Mouse (Mus musculus): ENCODE measurements around the gene Tjap1. TPM values are rescaled to one million over a fixed set of nuclear protein-coding genes. Genes with fewer than 3 reads are reported as not detected.

Tjap1 gene
- total and polyA plus RNA-seq, 3 experiments, result 12.9 to 41.2 TPM; not detected in 1

DNA sequence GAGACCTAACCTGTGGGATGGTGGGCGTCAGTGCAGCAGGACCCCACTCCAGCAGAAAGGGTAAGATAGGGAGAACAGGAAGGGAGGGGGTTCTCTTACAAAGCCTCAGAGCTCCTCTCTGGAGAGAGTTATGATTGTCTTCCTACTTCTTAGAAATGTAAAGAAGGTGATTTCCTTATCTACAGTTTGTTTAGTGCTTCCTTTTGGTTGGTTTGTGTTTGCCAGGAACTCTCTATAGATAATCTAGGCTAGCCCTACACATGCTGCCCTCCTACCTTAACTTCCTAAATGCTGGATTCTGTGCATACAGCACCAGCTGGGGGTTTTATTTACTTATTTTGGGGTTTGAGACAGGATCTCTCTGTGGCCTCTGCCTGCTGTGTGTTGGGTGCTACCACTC is 46.8 kb downstream of the Tjap1 start (continued):
- TF ChIP-seq NRF1 (IDR thresholded peaks at IDR 0.05; ENCODE audit: insufficient read depth, low read depth, low read length, poor library complexity, severe bottlenecking), result no peak
- TF ChIP-seq ZNF384 (IDR thresholded peaks at IDR 0.05; ENCODE audit: low read depth, low read length), result no peak
- no peak for TF ChIP-seq NELFE (IDR thresholded peaks at IDR 0.05; ENCODE audit: low read depth, low read length)
- no peak for TF ChIP-seq POLR2A (IDR thresholded peaks at IDR 0.05; ENCODE audit: control insufficient read depth in 1 of 2, insufficient read depth in 1 of 2, low read depth in 1 of 2, low read length in 2 of 2, poor library complexity in 1 of 2)
- no peak for TF ChIP-seq ZMIZ1 (IDR thresholded peaks at IDR 0.05; ENCODE audit: low read depth, low read length)
- no peak for TF ChIP-seq MAFK (IDR thresholded peaks at IDR 0.05; ENCODE audit: borderline replicate concordance, low read depth, low read length)

DNA sequence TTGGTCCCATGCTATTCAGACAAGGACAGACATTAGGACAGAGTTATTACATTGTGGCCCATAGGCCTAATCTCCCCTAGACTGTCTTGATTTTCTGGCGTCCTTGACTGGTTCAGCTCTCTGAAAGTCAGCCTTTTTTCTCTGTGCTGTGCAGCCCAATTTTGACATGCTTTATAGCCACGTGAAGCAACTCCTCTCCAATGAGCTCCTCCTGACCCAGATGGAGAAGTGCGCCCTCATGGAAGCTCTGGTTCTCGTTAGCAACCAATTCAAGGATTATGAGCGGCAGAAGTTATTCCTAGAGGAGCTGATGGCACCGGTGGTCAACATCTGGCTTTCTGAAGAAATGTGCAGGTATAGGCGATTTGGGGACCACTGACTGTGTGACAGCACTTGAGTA is 55.2 kb downstream of the Tjap1 start:
- TF ChIP-seq MEF2A (IDR thresholded peaks at IDR 0.05; ENCODE audit: extremely low read depth, insufficient replicate concordance, low read depth, low read length, poor library complexity, severe bottlenecking), result no peak
- no peak for TF ChIP-seq TAL1 (IDR thresholded peaks at IDR 0.05; ENCODE audit: low read length)
- TF ChIP-seq ZNF384 (IDR thresholded peaks at IDR 0.05; ENCODE audit: low read depth, low read length), result no peak
- TF ChIP-seq RAD21 (IDR thresholded peaks at IDR 0.05; ENCODE audit: low read depth, low read length), result no peak
- TF ChIP-seq NRF1 (IDR thresholded peaks at IDR 0.05; ENCODE audit: insufficient read depth, low read depth, low read length, poor library complexity, severe bottlenecking), result no peak
- TF ChIP-seq POLR2AphosphoS2 (IDR thresholded peaks at IDR 0.05; ENCODE audit: low read length), result no peak
- no peak for TF ChIP-seq MYC (IDR thresholded peaks at IDR 0.05; ENCODE audit: low read depth, low read length)
- no peak for TF ChIP-seq ETS1 (IDR thresholded peaks at IDR 0.05; ENCODE audit: low read depth, low read length)
- TF ChIP-seq ZKSCAN1 (IDR thresholded peaks at IDR 0.05; ENCODE audit: low read depth, low read length), result no peak
- no peak for TF ChIP-seq MXI1 (IDR thresholded peaks at IDR 0.05; ENCODE audit: low read depth, low read length)
- TF ChIP-seq MAX (IDR thresholded peaks at IDR 0.05; ENCODE audit: low read length), result no peak
- TF ChIP-seq POLR2AphosphoS5 (IDR thresholded peaks at IDR 0.05; ENCODE audit: borderline replicate concordance, low read depth, low read length), result no peak
- no peak for TF ChIP-seq MAZ (IDR thresholded peaks at IDR 0.05; ENCODE audit: low read depth, low read length)
- TF ChIP-seq TBP (IDR thresholded peaks at IDR 0.05; ENCODE audit: low read depth, low read length), result no peak
- no peak for TF ChIP-seq CHD1 (IDR thresholded peaks at IDR 0.05; ENCODE audit: low read depth, low read length)
- TF ChIP-seq TCF12 (IDR thresholded peaks at IDR 0.05; ENCODE audit: low read depth, low read length), result no peak
- no peak for TF ChIP-seq EP300 (IDR thresholded peaks at IDR 0.05; ENCODE audit: low read depth in 1 of 2, low read length in 2 of 2)
- Histone ChIP-seq H3K27ac (ENCODE audit: control insufficient read depth, low read depth, low read length) (no peak overlapping the region), H3K4me1 (ENCODE audit: control insufficient read depth in 1 of 2, insufficient read depth in 2 of 2, low read length in 2 of 2) (no peaks in the 10 kb centered on the region), H3K36me3 (ENCODE audit: control insufficient read depth in 1 of 2, insufficient read depth in 2 of 2, low read length in 2 of 2) (peaks cover 0 to 44% of the 10 kb centered on the region in 2 experiments; a peak in 2 of 4 replicates), H3K4me3 (ENCODE audit: control insufficient read depth in 1 of 2, insufficient read depth in 1 of 2, low read depth in 2 of 2, low read length in 2 of 2) (no peak overlapping the region), H3K9me3 (replicated peaks; ENCODE audit: insufficient read depth, low read length) (no peaks in the 10 kb centered on the region), H3K79me2 (ENCODE audit: control insufficient read depth, insufficient read depth, low read length, poor library complexity) (no peaks in the 10 kb centered on the region), H3K9ac (ENCODE audit: control insufficient read depth, low read depth, low read length, poor library complexity, severe bottlenecking) (no peak overlapping the region), H3K27me3 (ENCODE audit: control insufficient read depth in 1 of 2, insufficient read depth in 2 of 2, low read length in 2 of 2) (no peaks in the 10 kb centered on the region)
- no peak for DNase-seq (ENCODE audit: low read depth, low spot score)

All from MEL (cell line).